Mouse (Mus musculus): ENCODE measurements around the gene Plekhg1. TPM values are rescaled to one million over a fixed set of nuclear protein-coding genes. Genes with fewer than 3 reads are reported as not detected.

Plekhg1 gene
- polyA plus RNA-seq, 1 experiment from 2014 or later: 12.3 TPM

DNA sequence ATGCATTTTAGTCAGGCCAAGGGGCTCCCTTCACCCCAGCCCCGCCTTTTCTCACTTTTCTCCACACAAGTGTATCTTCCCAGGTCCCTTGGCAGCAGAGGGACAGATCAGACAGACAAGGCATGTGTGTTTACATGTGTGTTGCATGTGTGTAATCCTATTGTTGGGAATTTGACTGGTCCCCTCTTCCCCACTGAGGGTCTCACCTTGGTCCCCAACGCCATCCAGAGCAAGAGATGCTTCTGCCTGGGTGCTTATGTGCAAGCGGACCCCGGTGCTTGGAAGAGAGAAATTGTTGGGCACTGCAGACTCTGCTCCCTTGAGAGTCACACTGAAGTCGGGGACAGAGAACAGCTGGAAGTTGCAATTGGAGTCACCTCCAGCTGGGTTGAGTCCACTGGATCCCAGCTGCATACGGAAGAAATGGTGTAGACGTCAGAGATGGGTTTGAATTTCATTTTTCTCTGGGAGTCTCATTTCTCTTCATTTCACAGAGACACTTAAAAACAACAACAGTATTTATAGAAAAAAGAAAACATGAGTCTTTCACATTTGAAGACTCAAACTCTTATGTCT is 257.8 kb downstream of the Plekhg1 start:
- ATAC-seq (ENCODE audit: low FRiP score) (no peak), DNase-seq (ENCODE audit: low spot score) (no peak)
- WGBS: 88% methylated on average over 7 of the region's 7 CpGs
- Histone ChIP-seq H3K36me3 (ENCODE audit: control insufficient read depth, insufficient read depth, low read length) (no peaks in the 10 kb centered on the region), H3K4me2 (replicated peaks; ENCODE audit: low read depth, low read length) (no peak overlapping the region), H3K27me3 (ENCODE audit: control insufficient read depth, insufficient read depth, low read length) (no peaks in the 10 kb centered on the region), H3K4me1 (replicated peaks; ENCODE audit: control insufficient read depth, insufficient read depth, low read length) (no peaks in the 10 kb centered on the region), H3K9me3 (ENCODE audit: control insufficient read depth, low read length) (no peaks in the 10 kb centered on the region), H3K4me3 (ENCODE audit: low read depth, low read length) (no peak overlapping the region), H3K27ac (ENCODE audit: low read depth, low read length) (no peak overlapping the region), H3K9ac (ENCODE audit: low read depth, low read length) (no peak overlapping the region)

DNA sequence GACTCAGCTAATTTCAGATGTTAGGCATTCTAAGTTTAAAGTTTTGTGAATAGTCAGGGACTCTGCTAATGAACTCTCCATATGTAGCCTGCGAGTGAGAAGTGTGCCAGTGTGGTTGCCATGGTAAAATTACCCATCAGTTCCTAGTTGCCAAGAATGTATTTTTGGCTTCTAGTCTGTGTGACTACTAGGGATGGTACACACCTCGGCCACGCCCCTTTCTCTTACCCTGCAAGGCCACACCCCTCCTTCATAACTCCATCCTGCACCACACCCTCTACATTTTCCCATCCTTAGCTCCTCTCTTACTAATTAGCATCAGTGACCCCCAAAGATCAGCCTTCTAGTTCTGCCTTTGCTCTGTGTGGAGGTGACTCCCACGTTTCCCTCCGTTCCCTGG is 262.5 kb downstream of the Plekhg1 start:
- Histone ChIP-seq H3K9me3 (ENCODE audit: control insufficient read depth, low read length) (no peaks in the 10 kb centered on the region), H3K4me2 (replicated peaks; ENCODE audit: low read depth, low read length) (no peak overlapping the region), H3K36me3 (ENCODE audit: control insufficient read depth, insufficient read depth, low read length) (no peaks in the 10 kb centered on the region), H3K27me3 (ENCODE audit: control insufficient read depth, insufficient read depth, low read length) (no peaks in the 10 kb centered on the region), H3K9ac (ENCODE audit: low read depth, low read length) (no peak overlapping the region), H3K4me3 (ENCODE audit: low read depth, low read length) (no peak overlapping the region), H3K27ac (ENCODE audit: low read depth, low read length) (no peak overlapping the region), H3K4me1 (replicated peaks; ENCODE audit: control insufficient read depth, insufficient read depth, low read length) (no peaks in the 10 kb centered on the region)
- WGBS: 88% methylated on average over 5 of the region's 5 CpGs
- no peak for DNase-seq (ENCODE audit: low spot score)
- no peak for ATAC-seq (ENCODE audit: low FRiP score)

DNA sequence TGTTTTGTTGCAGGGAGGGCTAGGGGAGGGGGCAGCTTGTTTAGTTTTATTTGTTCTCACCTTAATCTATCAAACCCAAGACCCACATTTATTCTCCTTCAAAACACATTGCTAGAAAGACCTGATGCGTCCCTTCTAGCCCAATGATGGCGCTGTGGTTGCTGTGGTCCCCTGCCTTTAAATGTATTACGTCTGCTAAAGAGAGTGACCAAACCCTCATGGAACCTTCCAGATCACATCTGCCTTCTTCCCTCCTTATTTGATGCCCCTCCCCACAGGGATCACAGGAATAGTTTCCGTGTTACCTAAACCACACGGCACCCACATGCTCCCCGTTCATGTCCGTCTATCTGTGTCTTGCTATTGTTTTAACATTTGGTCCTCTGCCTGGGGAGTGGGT is 265.0 kb downstream of the Plekhg1 start:
- Histone ChIP-seq H3K4me1 (replicated peaks; ENCODE audit: control insufficient read depth, insufficient read depth, low read length) (no peaks in the 10 kb centered on the region), H3K36me3 (ENCODE audit: control insufficient read depth, insufficient read depth, low read length) (no peaks in the 10 kb centered on the region), H3K9me3 (ENCODE audit: control insufficient read depth, low read length) (no peaks in the 10 kb centered on the region), H3K27ac (ENCODE audit: low read depth, low read length) (no peak overlapping the region), H3K4me2 (replicated peaks; ENCODE audit: low read depth, low read length) (no peak overlapping the region), H3K27me3 (ENCODE audit: control insufficient read depth, insufficient read depth, low read length) (no peaks in the 10 kb centered on the region), H3K4me3 (ENCODE audit: low read depth, low read length) (no peak overlapping the region), H3K9ac (ENCODE audit: low read depth, low read length) (no peak overlapping the region)
- WGBS: 84% methylated on average over 7 of the region's 7 CpGs
- ATAC-seq (ENCODE audit: low FRiP score) (no peak), DNase-seq (ENCODE audit: low spot score) (no peak)

DNA sequence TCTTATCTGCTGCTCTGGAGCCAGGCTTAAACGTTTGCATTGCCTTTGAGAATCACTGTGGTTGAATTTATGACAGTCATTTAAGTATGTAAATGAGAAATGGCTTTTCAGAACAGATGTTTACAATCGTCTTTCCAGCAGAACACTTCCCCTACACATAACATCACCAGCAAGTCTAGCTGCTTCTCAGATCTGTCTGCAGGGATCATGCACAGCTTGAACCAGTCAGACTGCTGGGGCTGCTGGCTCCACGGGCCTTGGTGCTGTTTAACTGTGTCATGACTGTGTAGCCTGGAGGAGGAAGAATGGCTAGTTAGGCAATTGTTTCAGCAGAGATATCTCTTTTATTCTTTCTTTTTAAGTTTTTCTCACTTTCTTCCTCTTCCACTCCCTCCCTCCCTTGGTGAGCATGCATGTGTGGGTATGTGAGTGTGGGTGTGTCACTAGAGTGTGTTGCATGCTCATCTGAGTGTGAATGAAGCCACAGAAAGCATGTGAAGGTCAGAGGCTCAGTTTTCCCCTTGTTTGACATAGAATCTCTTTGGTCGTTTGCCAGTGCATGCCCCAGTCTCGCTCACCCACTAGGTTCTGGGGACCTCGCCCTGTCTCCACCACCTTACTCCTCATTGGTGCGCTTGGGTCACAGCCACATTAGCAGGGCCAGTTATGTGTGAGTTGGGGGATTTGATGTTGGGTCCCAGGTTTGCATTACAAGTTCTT is 266.3 kb downstream of the Plekhg1 start:
- no peak for DNase-seq (ENCODE audit: low spot score)
- no peak for ATAC-seq (ENCODE audit: low FRiP score)
- Histone ChIP-seq H3K9me3 (ENCODE audit: control insufficient read depth, low read length) (no peaks in the 10 kb centered on the region), H3K4me3 (ENCODE audit: low read depth, low read length) (no peak overlapping the region), H3K27ac (ENCODE audit: low read depth, low read length) (no peak overlapping the region), H3K27me3 (ENCODE audit: control insufficient read depth, insufficient read depth, low read length) (no peaks in the 10 kb centered on the region), H3K36me3 (ENCODE audit: control insufficient read depth, insufficient read depth, low read length) (no peaks in the 10 kb centered on the region), H3K4me1 (replicated peaks; ENCODE audit: control insufficient read depth, insufficient read depth, low read length) (no peaks in the 10 kb centered on the region), H3K4me2 (replicated peaks; ENCODE audit: low read depth, low read length) (no peak overlapping the region), H3K9ac (ENCODE audit: low read depth, low read length) (no peak overlapping the region)
- 75% methylated on average over 7 of the region's 7 CpGs for WGBS

Other genes with a start within 250 kb of the Plekhg1 start
- gene Iyd, start 200.1 kb upstream of the Plekhg1 start, polyA plus RNA-seq (2014; fragmentation: Nextera tagmentation; extraction: Ambion mirVana): 0.10 TPM in 1 of 2 replicates, not detected in the other
- 10.4 and 11.0 TPM in 2 replicates for gene Mthfd1l, start 232.8 kb downstream of the Plekhg1 start, polyA plus RNA-seq (2014; fragmentation: Nextera tagmentation; extraction: Ambion mirVana)